Mouse (Mus musculus): ENCODE results near the gene Mrto4. TPM values are rescaled to one million over a fixed set of nuclear protein-coding genes. Genes with fewer than 3 reads are reported as not detected.

Gene Mrto4
- total RNA-seq, 2 experiments from 2014 or later, result 47.4 to 48.3 TPM

DNA sequence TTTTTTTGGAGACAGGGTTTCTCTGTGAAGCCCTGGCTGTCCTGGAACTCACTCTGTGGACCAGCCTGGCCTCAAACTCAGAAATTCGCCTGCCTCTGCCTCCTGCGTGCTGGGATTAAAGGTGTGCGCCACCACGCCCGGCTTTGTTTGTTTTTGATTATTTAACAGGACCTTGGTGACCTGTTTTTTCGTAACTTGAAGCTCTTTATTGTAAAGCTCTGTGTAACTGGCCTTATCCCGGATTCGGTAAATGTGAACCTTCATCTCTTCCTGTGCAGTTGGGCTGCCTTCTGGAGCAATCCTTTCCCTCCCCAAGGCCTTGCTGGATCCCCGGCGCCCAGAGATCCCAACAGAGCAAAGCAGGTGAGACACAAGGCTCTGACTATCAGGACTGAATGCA, 21.2 kb upstream of the Mrto4 start:
- no peak overlapping the region for H3K27ac ChIP-seq
- no peak overlapping the region for H3K4me3 ChIP-seq
- no peak for DNase-seq (ENCODE audit: extremely low spot score in 1 of 2, low spot score in 2 of 2)
- intact Hi-C loops (cut with DNase I), result no loop called here
- no peak for TF ChIP-seq CTCF (IDR thresholded peaks at IDR 0.05)

DNA sequence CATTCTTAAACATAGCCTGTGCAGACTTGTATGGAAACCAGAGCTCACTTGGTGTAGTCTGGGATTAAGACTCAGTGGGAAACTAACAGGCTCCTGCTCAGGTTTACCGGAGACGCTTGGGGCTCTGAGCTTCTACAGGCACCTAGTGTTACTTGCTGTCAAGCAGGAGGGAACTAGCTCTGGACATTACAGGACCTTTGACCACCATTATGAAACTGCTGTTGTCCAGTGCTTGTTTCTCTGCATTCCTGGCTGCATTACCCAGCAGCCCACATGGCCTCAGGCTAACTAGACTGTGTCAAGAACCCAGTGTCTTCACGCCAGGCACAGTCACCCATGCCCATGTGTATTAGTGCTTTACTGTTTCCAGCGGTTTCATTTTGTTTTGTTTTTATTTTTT, 20.8 kb upstream of the Mrto4 start:
- DNase-seq (ENCODE audit: extremely low spot score in 1 of 2, low spot score in 2 of 2), result no peak
- no peak overlapping the region for H3K27ac ChIP-seq
- H3K4me3 ChIP-seq, result no peak overlapping the region
- no peak for TF ChIP-seq CTCF (IDR thresholded peaks at IDR 0.05)
- intact Hi-C loops (cut with DNase I), result no loop called here

DNA sequence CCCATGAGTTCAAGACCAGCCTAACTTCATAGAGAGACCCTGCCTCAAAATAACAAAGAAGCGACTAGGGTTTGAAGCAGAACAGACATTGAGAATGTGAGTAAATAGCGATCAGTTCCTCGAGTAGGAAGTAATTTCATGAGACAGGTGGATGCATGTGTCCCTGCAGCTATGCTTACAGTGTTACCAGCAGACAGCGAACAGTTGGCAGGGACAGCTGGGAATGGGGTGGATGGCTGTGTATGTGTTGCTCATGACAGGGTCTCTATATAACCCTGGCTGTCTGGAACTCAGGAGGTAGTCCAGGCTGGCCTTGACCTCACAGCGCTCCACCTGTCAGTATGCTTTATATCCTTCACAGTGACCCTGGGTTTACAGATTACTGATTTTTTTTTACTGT, 15.7 kb upstream of the Mrto4 start:
- no peak for TF ChIP-seq CTCF (IDR thresholded peaks at IDR 0.05)
- Histone ChIP-seq H3K27ac (no peak overlapping the region), H3K4me3 (no peak overlapping the region)
- intact Hi-C loops (cut with DNase I), result no loop called here
- DNase-seq (ENCODE audit: extremely low spot score in 1 of 2, low spot score in 2 of 2), result no peak

DNA sequence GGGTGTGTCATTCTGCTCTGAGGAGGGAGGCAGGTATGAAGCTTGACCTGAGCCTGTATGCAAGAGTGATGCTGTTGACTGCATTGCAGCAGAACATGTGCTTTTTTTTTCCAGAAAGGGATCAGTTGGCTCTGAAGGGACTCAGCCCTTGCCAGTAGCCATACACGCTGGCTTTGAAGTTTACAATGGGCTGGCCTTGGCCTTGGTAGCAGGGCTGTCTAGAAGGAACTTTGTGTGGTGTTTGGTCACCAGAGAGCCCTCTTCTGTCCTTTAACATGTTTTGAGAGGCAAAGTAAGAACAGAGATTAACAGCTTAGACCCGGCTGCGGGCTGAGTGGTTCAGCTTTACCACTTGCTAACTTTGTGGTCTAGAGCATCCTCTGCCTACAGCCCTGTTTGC, 15.0 kb upstream of the Mrto4 start:
- no peak overlapping the region for H3K4me3 ChIP-seq
- no peak for DNase-seq (ENCODE audit: extremely low spot score in 1 of 2, low spot score in 2 of 2)
- no peak overlapping the region for H3K27ac ChIP-seq
- intact Hi-C loops (cut with DNase I), result no loop called here
- no peak for TF ChIP-seq CTCF (IDR thresholded peaks at IDR 0.05)

- Histone ChIP-seq H3K27ac (no peak overlapping the region), H3K4me3 (no peak overlapping the region)
- intact Hi-C loops (cut with DNase I), result no loop called here
- DNase-seq (ENCODE audit: extremely low spot score in 1 of 2, low spot score in 2 of 2), result no peak
- no peak for TF ChIP-seq CTCF (IDR thresholded peaks at IDR 0.05)
Measured at GRCm38 (mm10) chr4:139360761-139361548, 8.6 kb upstream of the Mrto4 start.

- intact Hi-C loops (cut with DNase I), result no loop called here
- no peak for TF ChIP-seq CTCF (IDR thresholded peaks at IDR 0.05)
- no peak overlapping the region for H3K4me3 ChIP-seq
Measured at GRCm38 (mm10) chr4:139357211-139357610, 4.8 kb upstream of the Mrto4 start.

DNA sequence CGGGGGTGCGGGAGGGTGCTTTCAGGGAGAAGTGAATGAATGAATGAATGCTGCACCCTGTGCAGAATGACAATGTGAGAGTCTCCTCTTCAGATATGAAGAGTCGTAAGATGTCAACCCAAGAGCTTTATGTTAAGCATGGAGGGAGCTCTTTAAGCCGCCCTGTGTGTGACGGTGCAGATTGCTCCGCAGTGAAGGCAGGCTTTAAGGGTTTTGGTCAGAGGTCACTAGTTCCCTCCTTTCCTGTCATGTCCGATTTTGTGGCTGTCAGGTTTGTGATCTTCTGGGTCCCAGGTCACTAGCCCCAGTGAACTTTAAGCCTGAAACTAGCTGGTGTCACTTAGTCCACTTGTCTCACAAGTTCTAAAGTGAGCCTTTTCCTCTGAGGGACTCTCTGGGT, 456 bp upstream of the Mrto4 start:
- TF ChIP-seq CTCF (IDR thresholded peaks at IDR 0.05), result no peak
- intact Hi-C loops (cut with DNase I), result loop anchor here (1.0 kb wide), 1 partner anchor 27 kb away; no protein-coding TSS in a partner anchor
- H3K4me3 ChIP-seq, result peak overlapping the region; percentile 82
- H3K27ac ChIP-seq, result peak overlapping the region; percentile 98
- no peak for DNase-seq (ENCODE audit: extremely low spot score in 1 of 2, low spot score in 2 of 2)

More at GRCm38 (mm10) chr4:139357211-139357610, 4.8 kb upstream of the Mrto4 start:
- no peak for DNase-seq (ENCODE audit: extremely low spot score in 1 of 2, low spot score in 2 of 2)
- H3K27ac ChIP-seq, result no peak overlapping the region

DNA sequence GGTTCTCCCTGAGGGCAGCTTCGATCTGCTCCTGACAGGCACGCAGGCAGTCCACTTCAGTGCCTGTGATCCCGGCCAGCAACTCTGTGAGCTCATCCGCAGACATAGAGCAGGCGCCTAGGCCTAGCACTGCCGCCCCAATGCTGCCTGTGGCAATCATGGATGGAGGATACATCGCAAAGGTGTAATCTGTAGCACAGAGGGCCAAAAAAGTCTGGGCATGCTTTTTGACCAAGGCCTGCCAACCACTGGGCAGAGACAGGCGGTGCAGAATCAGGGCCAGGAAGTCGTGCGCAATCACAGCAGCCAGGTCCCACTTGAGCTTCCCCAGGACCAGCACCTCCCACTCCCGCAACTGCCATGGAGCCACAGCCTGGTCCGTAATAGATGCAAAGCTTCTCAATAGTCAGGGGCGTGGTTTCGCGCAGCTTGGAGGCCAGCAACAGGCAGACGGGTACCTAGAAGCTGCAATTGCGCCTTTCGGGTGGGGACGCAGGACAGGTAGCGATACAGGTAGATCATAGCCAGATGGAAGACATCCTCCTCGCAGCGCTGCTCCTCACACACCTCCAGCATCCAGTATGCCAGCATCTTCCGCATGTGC, 6.9 kb downstream of the Mrto4 start:
- no peak for TF ChIP-seq CTCF (IDR thresholded peaks at IDR 0.05)
- Histone ChIP-seq H3K27ac (no peak overlapping the region), H3K4me3 (no peak overlapping the region)
- intact Hi-C loops (cut with DNase I), result no loop called here
- no peak for DNase-seq (ENCODE audit: extremely low spot score in 1 of 2, low spot score in 2 of 2)

GRCm38 (mm10) chr4:139343718-139344117, 8.7 kb downstream of the Mrto4 start:
- Histone ChIP-seq H3K27ac (no peak overlapping the region), H3K4me3 (no peak overlapping the region)
- intact Hi-C loops (cut with DNase I), result no loop called here
- no peak for TF ChIP-seq CTCF (IDR thresholded peaks at IDR 0.05)
- peak in 1 of 2 experiments; percentile 43 for DNase-seq (ENCODE audit: extremely low spot score in 1 of 2, low spot score in 2 of 2)

DNA sequence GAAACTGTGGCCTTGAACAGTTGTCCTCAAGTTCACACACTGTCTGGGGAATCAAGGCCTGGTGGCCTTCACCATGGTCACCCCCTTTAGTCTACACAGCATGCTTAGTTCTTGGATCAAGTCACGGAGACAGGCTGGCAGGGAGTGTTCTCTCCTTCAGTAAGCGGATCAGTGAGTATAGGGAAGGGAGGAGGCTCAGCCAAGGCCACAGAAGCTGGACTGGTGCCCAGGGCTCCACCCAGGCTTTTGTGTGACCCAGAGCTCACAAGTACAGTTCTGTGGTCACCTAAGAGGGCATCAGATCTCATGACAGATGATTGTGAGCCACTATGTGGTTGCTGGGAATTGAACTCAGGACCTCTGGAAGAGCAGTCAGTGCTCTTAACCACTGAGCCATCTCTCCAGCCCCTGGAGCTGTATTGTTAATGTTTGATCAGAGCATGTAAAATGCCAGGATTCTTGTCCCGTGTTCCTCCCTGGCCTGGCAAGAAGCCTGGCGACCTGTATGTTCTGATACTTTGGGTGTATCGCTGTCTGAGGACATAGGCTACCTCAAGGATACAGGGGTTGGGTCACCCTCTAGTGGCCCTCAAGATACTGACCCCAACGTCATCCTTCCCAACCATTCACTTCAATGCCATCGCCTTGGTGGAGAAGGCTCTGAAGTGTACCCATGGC, 10.7 kb downstream of the Mrto4 start:
- no peak for TF ChIP-seq CTCF (IDR thresholded peaks at IDR 0.05)
- no peak for DNase-seq (ENCODE audit: extremely low spot score in 1 of 2, low spot score in 2 of 2)
- Histone ChIP-seq H3K4me3 (no peak overlapping the region), H3K27ac (no peak overlapping the region)
- intact Hi-C loops (cut with DNase I), result no loop called here

GRCm38 (mm10) chr4:139340835-139341234, 11.5 kb downstream of the Mrto4 start:
- Histone ChIP-seq H3K4me3 (no peak overlapping the region), H3K27ac (no peak overlapping the region)
- no peak for TF ChIP-seq CTCF (IDR thresholded peaks at IDR 0.05)
- DNase-seq (ENCODE audit: extremely low spot score in 1 of 2, low spot score in 2 of 2), result no peak
- intact Hi-C loops (cut with DNase I), result no loop called here

GRCm38 (mm10) chr4:139338145-139338544, 14.2 kb downstream of the Mrto4 start:
- Histone ChIP-seq H3K27ac (no peak overlapping the region), H3K4me3 (no peak overlapping the region)
- no peak for TF ChIP-seq CTCF (IDR thresholded peaks at IDR 0.05)
- intact Hi-C loops (cut with DNase I), result loop anchor here (10.0 kb wide), 1 partner anchor 413 kb away; no protein-coding TSS in a partner anchor
- no peak for DNase-seq (ENCODE audit: extremely low spot score in 1 of 2, low spot score in 2 of 2)
